Mouse (Mus musculus): Measurements from ENCODE around the gene Casp7.
A peak's percentile ranks its signal among the peaks of the same experiment; 100 is the strongest.
"Not testable (repeated sequence)": the region's sequence is repeated elsewhere in the genome, so short reads cannot be mapped to it uniquely, and the experiment has no call there.

Gene Casp7

DNA sequence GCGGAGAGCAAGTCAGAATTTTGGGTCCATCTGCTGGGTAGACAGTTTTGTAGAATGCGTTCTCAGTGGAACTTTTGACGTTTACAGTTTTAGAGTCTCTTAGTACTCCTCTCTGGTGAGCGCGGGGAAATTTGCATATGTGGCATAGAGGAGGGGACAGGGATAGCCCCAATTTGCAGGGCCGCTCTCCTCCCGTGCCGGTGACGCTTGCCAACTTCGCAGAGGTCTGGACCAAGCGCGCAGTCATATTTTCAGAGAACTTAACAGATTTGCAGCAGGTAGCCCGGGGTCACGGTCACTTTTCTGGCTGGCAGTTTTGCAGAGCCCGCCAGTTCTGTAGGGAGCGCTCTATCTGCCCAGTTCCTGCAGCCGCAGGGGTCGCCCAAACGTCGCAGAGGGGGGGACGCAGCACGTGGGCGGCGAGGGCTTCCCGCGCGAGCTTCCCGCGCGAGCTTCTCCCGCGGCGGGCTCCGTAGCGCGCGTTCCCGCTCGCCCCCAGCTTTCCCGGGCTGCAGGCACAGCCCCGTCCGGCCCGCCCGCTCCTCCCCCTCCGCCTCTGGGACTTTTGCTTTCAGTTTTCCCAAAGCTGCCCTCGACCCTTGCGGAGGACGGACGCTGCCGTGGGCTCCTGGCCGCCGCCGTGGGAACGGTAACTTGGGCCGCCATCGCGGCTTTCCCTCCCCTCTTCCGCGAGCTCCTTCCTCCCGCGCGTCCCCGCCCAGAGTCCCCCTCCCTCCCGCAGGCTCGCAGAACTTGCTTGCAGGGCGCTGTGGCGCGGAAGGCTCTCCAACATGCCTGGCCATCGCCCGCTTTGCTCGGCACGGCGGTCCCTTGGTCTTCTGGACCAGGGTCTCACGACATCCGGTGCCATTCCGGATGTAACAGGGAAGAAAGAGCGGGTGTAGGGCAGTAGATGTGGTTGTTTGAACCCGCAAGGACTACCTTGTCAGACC is at the start of gene Casp7:
TSS of gene Casp7 (plus strand) at position 461 of the 953 bp plus-strand sequence.
- H3K36me3 ChIP-seq (ENCODE audit: control insufficient read depth, insufficient read depth, low read length, poor library complexity, severe bottlenecking) = no peaks in the 10 kb centered on the region
- H3K27me3 ChIP-seq (ENCODE audit: control insufficient read depth, insufficient read depth, low read length, poor library complexity, severe bottlenecking) = no peaks in the 10 kb centered on the region
- DNase-seq (ENCODE audit: low read depth, low spot score) = peak; percentile 78

DNA sequence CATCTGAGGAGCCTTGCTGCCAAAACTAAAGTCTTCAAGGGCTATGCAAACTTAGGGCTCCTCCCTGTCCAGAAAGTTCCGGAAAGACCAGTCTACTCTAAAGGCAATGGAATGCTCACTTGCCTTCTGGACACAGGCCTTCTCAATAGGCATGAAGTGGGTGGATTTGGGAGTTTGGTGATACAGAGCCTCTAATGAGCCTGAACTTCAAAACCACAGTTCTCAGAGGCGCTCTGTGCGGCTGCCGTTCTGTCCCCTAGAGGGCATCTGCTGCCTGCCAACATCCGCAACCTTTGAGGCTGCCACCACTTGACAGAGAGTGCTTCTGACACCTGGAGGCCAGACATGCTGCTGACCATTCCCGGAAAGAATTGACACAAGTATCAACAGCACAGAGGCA is 47.6 kb upstream of the Casp7 start:
- Histone ChIP-seq H3K27me3 (ENCODE audit: control insufficient read depth, insufficient read depth, low read length, poor library complexity, severe bottlenecking) (no peaks in the 10 kb centered on the region), H3K36me3 (ENCODE audit: control insufficient read depth, insufficient read depth, low read length, poor library complexity, severe bottlenecking) (no peaks in the 10 kb centered on the region)
- peak; percentile 15 for DNase-seq (ENCODE audit: low read depth, low spot score)

DNA sequence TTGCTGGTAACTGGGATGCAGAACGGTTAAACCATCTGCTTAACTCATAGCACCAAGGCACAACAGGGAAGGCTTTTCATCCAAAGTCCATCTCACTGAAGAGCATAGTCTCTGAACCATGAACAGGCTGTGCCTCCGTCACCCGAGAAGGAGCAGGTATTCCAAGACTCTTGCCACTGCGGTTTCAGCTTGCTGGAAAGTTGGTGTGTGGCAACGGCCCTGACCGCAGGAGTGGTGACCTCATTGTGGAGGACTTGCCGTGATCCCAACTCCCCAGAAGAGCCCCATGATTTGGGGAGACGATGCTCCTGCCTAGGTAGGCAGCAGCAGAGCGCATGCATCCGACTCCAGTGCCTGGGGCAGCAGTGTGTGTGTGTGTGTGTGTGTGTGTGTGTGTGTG is 43.2 kb upstream of the Casp7 start:
- DNase-seq (ENCODE audit: low read depth, low spot score) = no peak
- Histone ChIP-seq H3K27me3 (ENCODE audit: control insufficient read depth, insufficient read depth, low read length, poor library complexity, severe bottlenecking) (no peaks in the 10 kb centered on the region), H3K36me3 (ENCODE audit: control insufficient read depth, insufficient read depth, low read length, poor library complexity, severe bottlenecking) (no peaks in the 10 kb centered on the region)

DNA sequence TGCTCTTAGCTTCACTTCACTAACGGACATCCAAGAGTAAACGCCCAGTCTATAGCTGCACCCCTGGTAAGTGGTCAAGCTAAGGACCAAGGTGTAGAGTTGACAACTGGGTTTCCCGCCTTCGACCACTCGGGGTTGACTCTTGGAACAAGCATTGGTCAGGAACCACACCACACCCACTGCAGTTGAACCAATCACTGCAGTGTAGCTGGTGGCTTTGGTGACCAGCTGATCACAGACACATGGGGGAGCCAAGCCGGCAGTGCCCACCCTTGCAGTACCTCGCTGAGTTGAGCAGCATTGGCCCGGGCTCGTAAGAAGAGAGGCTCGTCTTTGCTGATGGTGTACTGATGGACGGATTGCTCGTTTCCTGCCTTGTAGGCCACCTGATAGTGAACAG is 41.7 kb upstream of the Casp7 start:
- no peaks in the 10 kb centered on the region for H3K27me3 ChIP-seq (ENCODE audit: control insufficient read depth, insufficient read depth, low read length, poor library complexity, severe bottlenecking)
- DNase-seq (ENCODE audit: low read depth, low spot score) = no peak
- H3K36me3 ChIP-seq (ENCODE audit: control insufficient read depth, insufficient read depth, low read length, poor library complexity, severe bottlenecking) = no peaks in the 10 kb centered on the region

DNA sequence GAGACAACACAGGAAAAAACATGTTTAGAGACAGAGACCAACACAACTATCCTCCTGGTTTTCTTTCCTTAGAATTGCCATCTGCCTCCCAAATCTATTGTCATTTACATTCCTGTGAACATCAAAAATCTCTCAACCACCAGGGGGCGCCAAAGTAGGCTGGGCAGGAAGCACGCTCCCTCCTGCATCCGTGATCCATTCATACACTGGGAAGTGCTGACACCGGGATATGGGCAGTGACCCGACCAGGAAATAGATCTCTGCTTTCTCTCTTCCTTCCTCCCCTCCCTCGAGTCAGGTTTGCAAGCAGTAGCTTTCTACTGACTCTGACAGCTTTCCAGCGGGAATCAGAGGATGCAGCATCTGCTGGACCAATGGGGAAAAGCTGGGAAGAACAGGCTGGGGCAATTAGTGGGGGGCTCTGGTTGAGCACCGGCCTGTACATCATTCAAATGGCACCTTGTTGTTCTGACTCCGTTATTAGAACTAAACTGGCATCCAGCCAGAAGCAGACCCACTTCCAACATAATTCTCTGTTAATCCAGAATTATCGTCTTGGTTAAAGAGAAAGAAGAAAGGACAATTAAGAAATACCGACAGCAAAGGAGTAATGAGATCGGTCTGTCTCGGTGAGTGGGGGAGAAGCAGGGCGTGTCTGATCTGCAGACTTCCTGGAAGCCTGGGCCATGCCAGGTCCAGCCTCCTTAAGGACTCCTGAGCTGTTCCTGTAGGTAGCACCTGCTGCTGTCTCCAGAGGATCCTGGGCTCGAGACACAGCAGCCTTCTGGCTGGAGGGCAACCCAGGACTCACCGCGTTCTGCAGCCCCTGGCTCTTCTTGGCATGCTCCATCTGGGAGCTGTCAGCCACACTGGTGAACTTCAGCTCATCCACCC is 40.2 kb upstream of the Casp7 start:
- Histone ChIP-seq H3K27me3 (ENCODE audit: control insufficient read depth, insufficient read depth, low read length, poor library complexity, severe bottlenecking) (no peaks in the 10 kb centered on the region), H3K36me3 (ENCODE audit: control insufficient read depth, insufficient read depth, low read length, poor library complexity, severe bottlenecking) (no peaks in the 10 kb centered on the region)
- peak; percentile 62 for DNase-seq (ENCODE audit: low read depth, low spot score)

DNA sequence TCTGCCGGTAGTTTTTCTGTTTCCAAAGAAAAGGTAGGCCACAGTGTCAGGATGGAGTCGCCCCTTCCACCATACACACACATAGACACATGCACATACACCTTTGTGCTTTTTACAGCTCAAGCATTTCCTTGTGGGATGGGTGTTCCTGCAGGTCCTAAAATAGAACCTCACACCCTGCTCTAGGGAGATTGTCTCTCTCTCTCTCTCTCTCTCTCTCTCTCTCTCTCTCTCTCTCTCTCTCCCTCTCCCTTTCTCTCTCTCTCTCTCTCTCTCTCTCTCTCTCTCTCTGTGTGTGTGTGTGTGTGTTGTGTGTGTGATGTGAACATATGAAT is 39.6 kb upstream of the Casp7 start:
- DNase-seq (ENCODE audit: low read depth, low spot score); H3K36me3 ChIP-seq (ENCODE audit: control insufficient read depth, insufficient read depth, low read length, poor library complexity, severe bottlenecking); H3K27me3 ChIP-seq (ENCODE audit: control insufficient read depth, insufficient read depth, low read length, poor library complexity, severe bottlenecking): not testable (repeated sequence)

DNA sequence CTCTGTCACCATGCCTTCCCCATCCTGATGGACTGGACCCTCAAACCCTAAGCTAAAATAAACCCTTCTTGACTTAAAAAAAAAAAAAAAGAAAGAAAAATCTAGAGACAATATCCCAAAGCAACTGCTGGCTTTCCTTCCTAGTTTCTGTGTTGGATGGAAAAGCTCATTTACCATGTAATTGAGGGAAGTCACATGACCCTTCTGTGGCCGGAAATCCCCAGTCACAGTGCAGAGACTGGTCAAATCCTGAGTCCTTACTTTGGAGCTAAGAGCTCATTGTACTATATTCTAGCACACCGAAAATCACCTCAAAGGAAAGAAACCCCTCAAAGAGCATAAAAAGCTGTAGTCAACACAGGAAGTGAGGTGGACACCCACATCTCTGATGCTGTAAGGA is 38.0 kb upstream of the Casp7 start:
- no peak for DNase-seq (ENCODE audit: low read depth, low spot score)
- Histone ChIP-seq H3K27me3 (ENCODE audit: control insufficient read depth, insufficient read depth, low read length, poor library complexity, severe bottlenecking) (no peaks in the 10 kb centered on the region), H3K36me3 (ENCODE audit: control insufficient read depth, insufficient read depth, low read length, poor library complexity, severe bottlenecking) (no peaks in the 10 kb centered on the region)

DNA sequence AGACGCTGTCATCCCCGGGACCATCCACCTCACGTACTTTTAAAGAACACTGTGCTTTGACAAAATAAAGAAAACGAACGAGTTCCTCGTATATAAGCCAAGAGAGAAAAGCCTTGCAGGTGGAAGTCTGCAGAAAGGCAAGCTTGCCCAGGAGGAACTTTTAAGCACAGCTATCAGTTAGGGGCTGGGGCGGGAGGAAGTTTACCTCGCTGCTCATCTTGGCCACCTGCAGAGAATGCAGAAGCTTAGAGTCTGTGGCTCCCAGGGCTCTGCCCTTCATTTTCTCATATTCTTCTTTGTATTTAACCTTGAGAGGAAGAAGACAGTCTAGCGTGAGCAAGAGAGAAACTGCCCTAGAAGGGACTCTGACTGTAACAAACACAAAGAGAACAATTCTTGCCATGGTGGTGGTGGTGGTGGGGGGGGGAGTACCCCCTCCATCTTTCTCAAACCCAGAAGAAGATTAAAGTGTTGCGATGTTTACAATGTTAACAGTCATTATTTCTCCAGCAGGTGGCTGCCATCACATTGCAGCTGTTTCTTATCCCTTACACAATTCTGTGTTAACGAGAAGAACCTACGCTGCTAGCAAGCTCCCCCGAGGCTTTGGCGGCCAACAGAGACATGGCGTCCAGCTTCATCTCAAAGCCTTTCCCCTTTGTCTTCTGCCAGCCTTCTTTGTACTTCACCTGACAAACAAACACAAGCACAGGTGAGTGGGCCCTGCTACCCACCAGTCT is 33.0 kb upstream of the Casp7 start:
- H3K27me3 ChIP-seq (ENCODE audit: control insufficient read depth, insufficient read depth, low read length, poor library complexity, severe bottlenecking) = no peaks in the 10 kb centered on the region
- no peaks in the 10 kb centered on the region for H3K36me3 ChIP-seq (ENCODE audit: control insufficient read depth, insufficient read depth, low read length, poor library complexity, severe bottlenecking)
- DNase-seq (ENCODE audit: low read depth, low spot score) = no peak

DNA sequence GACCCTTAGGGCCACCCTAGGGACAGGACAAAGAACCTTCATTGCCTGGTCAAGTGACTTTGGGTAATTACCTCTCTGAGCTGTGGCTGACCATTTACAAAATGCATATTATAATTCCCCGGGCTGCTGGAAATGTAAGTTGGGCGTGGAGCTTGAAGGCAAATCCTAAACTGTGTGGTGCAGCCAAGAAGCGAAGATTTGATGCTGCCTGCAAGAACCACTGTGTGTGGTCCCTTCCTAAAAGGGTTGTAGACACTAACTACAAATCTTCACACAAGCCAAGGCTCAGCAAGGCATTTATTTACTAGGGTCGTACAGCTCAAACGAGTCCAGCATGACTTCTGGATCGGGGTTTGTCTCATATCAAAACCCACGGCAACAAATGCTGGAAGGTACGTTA is 32.4 kb upstream of the Casp7 start:
- Histone ChIP-seq H3K36me3 (ENCODE audit: control insufficient read depth, insufficient read depth, low read length, poor library complexity, severe bottlenecking) (no peaks in the 10 kb centered on the region), H3K27me3 (ENCODE audit: control insufficient read depth, insufficient read depth, low read length, poor library complexity, severe bottlenecking) (no peaks in the 10 kb centered on the region)
- DNase-seq (ENCODE audit: low read depth, low spot score) = no peak

DNA sequence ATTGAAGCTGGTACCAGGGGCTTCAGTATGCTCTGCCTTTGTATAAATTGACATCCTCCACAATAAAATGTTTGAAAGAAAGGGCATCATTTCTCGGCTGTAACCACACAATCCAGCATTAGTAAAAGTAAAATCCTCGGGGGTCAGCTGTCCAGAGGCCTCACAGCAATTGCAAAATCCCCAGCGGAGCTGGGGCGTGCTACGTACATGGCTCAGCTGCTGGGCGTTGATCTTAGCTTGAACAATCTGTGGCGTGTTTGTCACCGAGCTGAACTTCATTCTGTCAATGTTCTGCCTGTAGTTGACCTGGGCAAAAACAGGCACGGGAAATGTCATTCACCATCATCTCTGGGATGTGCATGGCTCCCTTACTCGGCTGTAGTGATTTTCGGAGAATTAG is 30.8 kb upstream of the Casp7 start:
- H3K27me3 ChIP-seq (ENCODE audit: control insufficient read depth, insufficient read depth, low read length, poor library complexity, severe bottlenecking) = no peaks in the 10 kb centered on the region
- H3K36me3 ChIP-seq (ENCODE audit: control insufficient read depth, insufficient read depth, low read length, poor library complexity, severe bottlenecking) = no peaks in the 10 kb centered on the region
- DNase-seq (ENCODE audit: low read depth, low spot score) = no peak

DNA sequence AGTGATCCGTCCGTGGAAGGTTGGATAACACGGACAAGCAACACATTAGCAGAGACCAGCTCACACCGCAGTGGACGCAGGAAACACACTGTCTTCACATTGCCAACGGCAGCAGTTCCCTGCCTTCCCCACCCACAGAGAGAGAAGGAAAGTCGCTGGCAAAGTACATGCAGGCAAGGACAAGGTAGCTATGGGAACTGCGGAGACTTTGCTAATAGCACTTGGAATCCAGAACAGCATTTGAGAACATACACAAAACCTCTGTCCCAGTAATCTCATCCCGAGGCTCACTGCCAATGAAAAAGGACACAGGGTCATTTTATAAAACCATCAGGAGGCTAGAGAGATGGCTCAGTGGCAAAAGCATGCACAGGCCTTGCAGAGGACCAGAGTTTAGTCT is 30.3 kb upstream of the Casp7 start:
- H3K36me3 ChIP-seq (ENCODE audit: control insufficient read depth, insufficient read depth, low read length, poor library complexity, severe bottlenecking) = no peaks in the 10 kb centered on the region
- no peaks in the 10 kb centered on the region for H3K27me3 ChIP-seq (ENCODE audit: control insufficient read depth, insufficient read depth, low read length, poor library complexity, severe bottlenecking)
- DNase-seq (ENCODE audit: low read depth, low spot score) = no peak

DNA sequence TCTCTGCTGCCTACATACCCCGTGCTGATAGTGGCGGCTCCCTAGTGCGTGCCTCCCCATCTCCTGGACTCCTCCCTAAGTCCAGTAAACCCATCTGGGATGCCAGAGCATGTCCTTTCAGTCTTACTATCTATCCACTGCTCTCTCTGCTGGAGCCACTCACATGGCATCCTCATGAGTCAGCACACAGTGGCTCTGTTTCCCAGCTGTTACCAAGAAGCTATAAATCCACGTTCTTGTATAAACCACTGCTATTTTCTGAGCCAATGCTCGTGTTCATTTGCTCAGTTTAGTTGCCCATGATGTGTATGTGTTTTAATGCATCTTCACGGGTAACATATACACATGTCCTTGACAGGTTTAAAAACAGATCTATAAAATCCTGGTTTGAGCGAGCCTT is 29.2 kb upstream of the Casp7 start:
- Histone ChIP-seq H3K27me3 (ENCODE audit: control insufficient read depth, insufficient read depth, low read length, poor library complexity, severe bottlenecking) (no peaks in the 10 kb centered on the region), H3K36me3 (ENCODE audit: control insufficient read depth, insufficient read depth, low read length, poor library complexity, severe bottlenecking) (no peaks in the 10 kb centered on the region)
- DNase-seq (ENCODE audit: low read depth, low spot score) = no peak

DNA sequence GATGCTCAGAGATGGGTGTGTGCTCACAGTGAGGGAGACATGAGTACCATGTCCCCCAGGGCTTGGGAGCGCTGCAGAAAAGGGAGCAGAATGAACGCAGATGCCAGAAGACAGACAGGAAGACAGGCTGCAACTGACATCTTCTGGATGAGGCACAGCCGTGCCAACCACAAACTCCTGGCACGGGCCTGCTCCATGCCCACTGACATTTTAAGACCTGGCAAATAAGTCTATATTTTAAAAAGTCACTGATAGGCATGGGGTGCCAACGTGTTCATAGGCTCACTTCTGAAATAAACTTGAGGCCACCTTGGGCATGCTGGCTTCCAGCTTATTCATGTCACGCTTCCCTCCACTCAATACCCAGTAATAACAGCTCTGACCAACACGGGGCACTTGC is 28.0 kb upstream of the Casp7 start:
- DNase-seq (ENCODE audit: low read depth, low spot score) = no peak
- H3K27me3 ChIP-seq (ENCODE audit: control insufficient read depth, insufficient read depth, low read length, poor library complexity, severe bottlenecking) = no peaks in the 10 kb centered on the region
- H3K36me3 ChIP-seq (ENCODE audit: control insufficient read depth, insufficient read depth, low read length, poor library complexity, severe bottlenecking) = no peaks in the 10 kb centered on the region

DNA sequence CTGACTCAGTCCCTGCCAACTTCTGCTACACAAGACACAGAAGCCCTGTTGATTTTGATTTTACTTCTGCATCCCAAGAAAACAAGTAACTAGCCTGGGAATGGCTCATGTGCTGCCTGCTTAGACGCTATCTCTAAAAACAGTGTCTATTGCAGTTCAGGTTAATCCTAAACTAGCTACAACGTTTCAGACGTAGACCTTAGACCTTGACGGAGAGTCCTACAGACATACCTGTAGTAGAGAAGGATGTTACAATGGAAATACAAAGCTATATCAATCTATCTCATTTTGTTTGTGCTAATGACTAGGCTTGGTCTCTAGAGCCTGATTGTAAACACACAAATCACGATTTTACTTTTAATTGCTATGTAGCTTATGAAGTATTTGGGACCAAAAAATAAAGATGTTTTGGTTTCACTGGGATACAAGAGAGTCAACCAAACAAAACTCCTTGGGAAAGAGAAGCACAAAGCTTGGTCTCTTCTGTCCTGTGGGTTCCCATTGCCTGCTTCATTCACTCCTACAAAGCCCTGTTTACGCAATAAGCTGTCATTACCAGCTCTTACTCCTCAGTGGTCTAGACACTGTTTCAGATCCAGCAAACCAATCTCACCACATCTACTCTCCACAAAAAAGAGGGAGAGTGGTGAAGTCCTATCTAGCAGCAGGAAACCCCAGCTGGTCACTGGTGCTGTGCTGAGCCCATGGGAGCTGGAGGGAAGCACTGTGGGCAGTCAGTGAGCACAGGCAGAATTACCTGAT is 26.4 kb upstream of the Casp7 start:
- Histone ChIP-seq H3K27me3 (ENCODE audit: control insufficient read depth, insufficient read depth, low read length, poor library complexity, severe bottlenecking) (no peaks in the 10 kb centered on the region), H3K36me3 (ENCODE audit: control insufficient read depth, insufficient read depth, low read length, poor library complexity, severe bottlenecking) (no peaks in the 10 kb centered on the region)
- no peak for DNase-seq (ENCODE audit: low read depth, low spot score)
